Mouse (Mus musculus) spleen, postnatal 14 days (tissue): ENCODE measurements around the gene Rps6ka5.

ENCODE experiments used
- DNase-seq, 2 experiments: peaks; one replicate each; pipeline ENCODE4 v3.0.0; 2021 to 2022; ENCODE audit warnings: low spot score in 2 of 2

Rps6ka5 gene

GRCm38 (mm10) chr12:100501261-100501660 is 225.5 kb downstream of the Rps6ka5 start:
- no peak for DNase-seq

DNA sequence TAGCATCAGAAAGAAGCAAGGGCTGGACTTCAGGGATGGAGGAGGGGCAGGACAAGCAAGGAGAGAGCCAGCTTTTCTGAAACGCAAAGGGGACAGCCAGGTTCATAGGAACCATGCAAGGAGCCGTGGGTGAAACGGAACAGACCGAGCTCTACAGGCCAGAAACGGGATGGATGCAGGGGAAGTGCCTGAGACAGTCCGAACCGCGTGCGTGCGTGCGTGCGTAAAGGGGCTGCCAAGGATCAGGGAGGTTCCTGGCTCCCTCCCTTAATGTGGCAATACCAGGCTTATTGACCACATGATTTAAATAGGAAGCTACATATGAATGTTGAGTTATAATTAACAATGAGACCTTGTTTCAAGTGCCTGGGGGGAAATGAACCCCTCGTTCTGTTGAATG is 227.3 kb downstream of the Rps6ka5 start:
- no peak for DNase-seq
